Mouse (Mus musculus) cerebellum, adult 11-12 months (tissue): ENCODE data around the gene Utp18.

Source experiments
- DNase-seq: peaks from one replicate; pipeline ENCODE4 v3.0.0; 2022

The Utp18 gene

GRCm38 (mm10) chr11:93828619-93829326 is 56.8 kb downstream of the Utp18 start:
- DNase-seq: no peak

GRCm38 (mm10) chr11:93822261-93822660 is 63.3 kb downstream of the Utp18 start:
- DNase-seq: no peak

- DNase-seq: no peak
These were observed 64.0 kb downstream of the Utp18 start for GRCm38 (mm10) chr11:93821533-93821932.

- peak; percentile 92 for DNase-seq
These were observed 67.4 kb downstream of the Utp18 start for GRCm38 (mm10) chr11:93817966-93818738.

- DNase-seq: no peak
These were observed 72.6 kb downstream of the Utp18 start for GRCm38 (mm10) chr11:93812955-93813354.

GRCm38 (mm10) chr11:93812125-93812868 is 73.3 kb downstream of the Utp18 start:
- peak; percentile 77 for DNase-seq
